Mouse (Mus musculus): ENCODE data around the gene Pdcd2l. TPM values are rescaled to one million over a fixed set of nuclear protein-coding genes. Genes with fewer than 3 reads are reported as not detected.
"Not testable (repeated sequence)": the region's sequence is repeated elsewhere in the genome, so short reads cannot be mapped to it uniquely, and the experiment has no call there.

Gene Pdcd2l
- polyA plus RNA-seq, 1 experiment from 2014 or later: 71.8 TPM

DNA sequence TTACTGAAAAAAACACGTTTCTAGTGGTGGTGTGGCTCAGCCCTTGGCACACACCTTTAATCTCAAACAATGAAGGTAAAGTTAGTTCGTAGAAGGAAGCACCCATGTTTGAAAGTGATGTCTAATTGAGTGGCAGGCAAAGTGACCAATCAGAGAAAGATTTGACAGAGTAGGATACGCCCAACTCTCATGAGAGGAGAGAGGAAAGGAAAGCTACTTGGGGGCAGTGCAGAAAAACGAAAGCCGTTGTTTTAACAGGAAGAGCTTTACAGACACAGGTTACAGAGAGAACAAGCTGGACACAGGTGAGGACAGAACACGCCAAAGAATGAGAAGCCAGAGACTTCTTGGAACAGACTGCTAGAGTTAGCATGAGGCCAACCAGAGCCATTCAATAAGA is 9.9 kb upstream of the Pdcd2l start:
- ATAC-seq (ENCODE audit: low FRiP score, low read depth): no peak

DNA sequence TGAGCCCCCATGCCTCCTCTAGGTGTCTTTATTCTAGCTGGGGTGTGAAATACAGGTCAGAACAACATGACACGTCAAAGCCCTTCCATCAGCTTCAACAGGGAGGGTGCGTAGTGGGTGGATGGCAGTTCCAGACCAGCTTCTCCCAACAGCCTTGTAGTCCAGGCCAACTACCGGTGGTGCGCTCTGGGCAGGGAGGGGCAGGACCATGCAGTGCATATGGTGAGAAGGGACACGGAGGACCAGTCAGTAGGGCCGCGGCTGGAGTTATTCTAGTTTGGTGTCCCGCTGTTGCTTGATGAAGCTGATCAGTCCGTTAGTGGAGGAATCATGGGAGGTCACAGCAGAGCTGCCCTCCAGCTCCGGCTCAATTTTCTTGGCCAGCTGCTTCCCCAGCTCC is 5.7 kb upstream of the Pdcd2l start:
- not testable (repeated sequence) for H3K4me2 ChIP-seq; H3K27ac ChIP-seq (replicated peaks); H3K9ac ChIP-seq; H3K9me3 ChIP-seq; H3K4me3 ChIP-seq; ATAC-seq (ENCODE audit: low FRiP score, low read depth); H3K27me3 ChIP-seq; H3K4me1 ChIP-seq (replicated peaks)
- peaks cover 68% of the 10 kb centered on the region for H3K36me3 ChIP-seq
- WGBS: 90% methylated on average over 10 of the region's 10 CpGs

More for the DNA sequence above, 9.9 kb upstream of the Pdcd2l start:
- H3K27ac ChIP-seq (replicated peaks): no peak overlapping the region
- no peak overlapping the region for H3K4me3 ChIP-seq
- peaks cover 98% of the 10 kb centered on the region for H3K36me3 ChIP-seq
- no peaks in the 10 kb centered on the region for H3K4me1 ChIP-seq (replicated peaks)
- whole genome bisulfite sequencing: 96% methylated on average over 6 of the region's 6 CpGs
- H3K9me3 ChIP-seq: no peaks in the 10 kb centered on the region
- H3K4me2 ChIP-seq: no peak overlapping the region
- H3K9ac ChIP-seq: no peak overlapping the region
- H3K27me3 ChIP-seq: no peaks in the 10 kb centered on the region

DNA sequence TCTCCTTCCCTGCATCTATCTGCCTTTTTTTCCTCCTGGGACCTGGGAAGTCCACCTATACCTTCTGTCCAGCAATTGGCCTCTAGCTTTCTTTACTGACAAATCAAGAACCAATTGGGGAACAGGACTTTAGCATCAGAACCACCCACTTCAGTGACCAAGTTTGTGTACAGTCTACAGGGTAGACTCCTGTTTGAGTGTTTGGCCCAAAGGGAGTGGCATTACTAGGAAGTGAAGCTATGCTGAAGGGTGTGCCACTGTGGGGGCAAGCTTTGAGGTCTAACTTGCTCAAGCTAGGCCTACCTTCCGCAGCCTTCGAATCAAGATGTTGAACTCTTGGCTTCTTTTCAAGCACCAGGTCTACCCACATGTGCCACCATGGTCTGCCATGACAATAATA is 4.4 kb upstream of the Pdcd2l start:
- Histone ChIP-seq H3K27ac (replicated peaks) (no peak overlapping the region), H3K4me1 (replicated peaks) (peaks cover 2% of the 10 kb centered on the region), H3K4me3 (no peak overlapping the region), H3K9ac (no peak overlapping the region), H3K4me2 (no peak overlapping the region), H3K9me3 (no peaks in the 10 kb centered on the region), H3K36me3 (peaks cover 55% of the 10 kb centered on the region), H3K27me3 (no peaks in the 10 kb centered on the region)
- 100% methylated on average over 2 of the region's 2 CpGs for WGBS
- no peak for ATAC-seq (ENCODE audit: low FRiP score, low read depth)

DNA sequence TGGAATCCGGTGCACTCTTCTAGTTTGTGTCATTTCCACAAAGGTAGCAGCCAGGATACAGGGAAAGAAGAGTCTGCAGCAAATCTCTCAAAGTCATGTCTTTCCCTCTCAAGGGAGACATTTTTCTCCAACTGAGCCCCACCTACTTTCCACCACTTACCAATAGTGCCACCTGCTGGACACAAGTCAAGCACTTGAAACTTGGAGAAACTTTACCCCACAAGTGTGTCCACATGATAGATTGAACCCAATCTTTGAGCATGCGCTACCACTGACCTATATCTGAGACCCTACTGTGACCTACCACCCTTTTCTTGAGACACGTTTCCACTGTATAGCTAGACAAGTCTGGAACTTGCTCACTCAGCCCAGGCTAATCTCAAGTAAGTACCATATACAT is 1.9 kb upstream of the Pdcd2l start:
- ATAC-seq (ENCODE audit: low FRiP score, low read depth): no peak
- no peaks in the 10 kb centered on the region for H3K9me3 ChIP-seq
- no peaks in the 10 kb centered on the region for H3K27me3 ChIP-seq
- H3K36me3 ChIP-seq: peaks cover 30% of the 10 kb centered on the region
- H3K9ac ChIP-seq: no peak overlapping the region
- H3K4me1 ChIP-seq (replicated peaks): peaks cover 11% of the 10 kb centered on the region
- no peak overlapping the region for H3K4me2 ChIP-seq
- no peak overlapping the region for H3K4me3 ChIP-seq
- WGBS: 55% methylated on average over 3 of the region's 3 CpGs
- no peak overlapping the region for H3K27ac ChIP-seq (replicated peaks)

DNA sequence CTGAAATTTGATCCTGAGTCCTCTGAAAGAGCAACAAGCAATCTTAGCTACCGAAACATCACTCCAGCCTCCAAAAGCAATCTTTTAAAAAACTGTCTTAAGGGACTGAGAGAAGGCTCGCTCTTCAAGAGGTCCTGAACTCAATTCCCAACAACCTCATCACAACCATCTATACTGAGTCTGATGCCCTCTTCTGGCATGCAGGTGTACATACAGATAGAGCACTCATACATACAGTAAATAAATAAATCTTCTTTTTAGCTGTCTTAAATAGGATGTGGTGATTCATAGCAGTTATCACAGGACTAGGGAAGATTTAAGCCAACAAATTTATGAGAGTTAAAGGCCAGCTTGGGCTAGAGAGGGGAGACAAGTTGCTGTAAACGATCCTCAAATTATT is 829 bp downstream of the Pdcd2l start:
- peak overlapping the region; percentile 100 for H3K4me3 ChIP-seq
- peaks cover 11% of the 10 kb centered on the region for H3K4me1 ChIP-seq (replicated peaks)
- peak overlapping the region; percentile 82; the same call in 1 of the 2 replicates for H3K27ac ChIP-seq (replicated peaks)
- no peaks in the 10 kb centered on the region for H3K9me3 ChIP-seq
- peak overlapping the region; percentile 96 for H3K9ac ChIP-seq
- no peaks in the 10 kb centered on the region for H3K27me3 ChIP-seq
- ATAC-seq (ENCODE audit: low FRiP score, low read depth): no peak; the same call in 1 of the 2 replicates
- peak overlapping the region; percentile 87 for H3K4me2 ChIP-seq
- WGBS: 56% methylated on average over 3 of the region's 3 CpGs
- peaks cover 15% of the 10 kb centered on the region for H3K36me3 ChIP-seq

DNA sequence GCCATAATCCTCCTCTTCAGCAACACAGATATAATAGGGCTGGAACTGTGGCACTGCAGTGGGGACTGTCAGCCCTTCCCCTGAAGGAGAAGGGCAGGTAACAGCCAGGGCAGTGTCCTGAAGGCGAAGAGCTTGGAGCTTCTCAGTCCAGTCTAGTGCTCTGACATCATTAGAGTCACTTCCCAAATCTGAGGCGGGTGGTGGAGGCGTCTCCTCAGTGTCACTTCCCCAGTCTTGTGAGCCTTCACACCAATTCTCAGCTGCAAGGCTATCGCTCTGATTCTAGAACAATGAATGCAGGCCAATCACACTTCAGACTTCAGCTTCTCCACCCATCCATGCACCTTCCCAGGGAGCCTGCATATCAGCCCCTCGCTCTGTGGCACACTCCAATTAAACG is 3.6 kb downstream of the Pdcd2l start:
- 93% methylated on average over 6 of the region's 6 CpGs for WGBS
- no peak overlapping the region for H3K4me3 ChIP-seq
- no peak for ATAC-seq (ENCODE audit: low FRiP score, low read depth)
- H3K27me3 ChIP-seq: no peaks in the 10 kb centered on the region
- H3K9me3 ChIP-seq: no peaks in the 10 kb centered on the region
- no peak overlapping the region for H3K9ac ChIP-seq
- H3K36me3 ChIP-seq: peaks cover 33% of the 10 kb centered on the region
- no peak overlapping the region for H3K27ac ChIP-seq (replicated peaks)
- no peak overlapping the region for H3K4me2 ChIP-seq
- H3K4me1 ChIP-seq (replicated peaks): peaks cover 11% of the 10 kb centered on the region

DNA sequence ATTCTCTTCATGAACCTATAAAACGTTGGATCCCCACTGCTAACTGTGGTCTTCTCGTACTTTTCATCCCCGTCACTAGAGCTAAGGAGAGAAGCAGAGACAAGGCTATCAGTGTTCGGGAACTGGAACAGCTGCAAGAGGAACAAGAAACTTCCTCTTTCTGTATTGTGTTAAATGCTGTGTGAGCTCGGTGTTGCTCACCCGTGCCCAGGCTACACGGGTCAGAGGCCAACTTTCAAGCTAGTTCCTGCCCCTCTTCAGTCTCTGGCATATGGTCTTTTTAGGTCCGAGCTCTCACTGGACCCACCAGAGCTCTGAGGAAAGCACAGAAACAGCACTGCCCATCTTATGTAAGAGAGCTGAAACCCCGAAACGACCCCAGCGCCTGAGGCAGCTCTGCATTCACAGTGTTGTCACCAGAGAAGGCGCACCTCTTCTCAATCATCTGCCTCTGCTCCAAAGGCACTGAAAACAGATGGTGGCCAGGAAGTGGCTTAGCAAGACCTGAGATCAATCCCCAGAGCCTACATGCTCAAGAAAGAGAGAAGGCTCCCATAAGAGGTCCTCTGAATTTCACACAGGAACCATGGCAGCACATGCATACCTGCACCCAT is 7.0 kb downstream of the Pdcd2l start:
- H3K9me3 ChIP-seq: no peaks in the 10 kb centered on the region
- no peak overlapping the region for H3K27ac ChIP-seq (replicated peaks)
- no peak overlapping the region for H3K9ac ChIP-seq
- H3K27me3 ChIP-seq: no peaks in the 10 kb centered on the region
- no peak overlapping the region for H3K4me2 ChIP-seq
- peaks cover 63% of the 10 kb centered on the region for H3K36me3 ChIP-seq
- no peak for ATAC-seq (ENCODE audit: low FRiP score, low read depth)
- H3K4me3 ChIP-seq: no peak overlapping the region
- 94% methylated on average over 12 of the region's 12 CpGs for WGBS
- H3K4me1 ChIP-seq (replicated peaks): no peaks in the 10 kb centered on the region

DNA sequence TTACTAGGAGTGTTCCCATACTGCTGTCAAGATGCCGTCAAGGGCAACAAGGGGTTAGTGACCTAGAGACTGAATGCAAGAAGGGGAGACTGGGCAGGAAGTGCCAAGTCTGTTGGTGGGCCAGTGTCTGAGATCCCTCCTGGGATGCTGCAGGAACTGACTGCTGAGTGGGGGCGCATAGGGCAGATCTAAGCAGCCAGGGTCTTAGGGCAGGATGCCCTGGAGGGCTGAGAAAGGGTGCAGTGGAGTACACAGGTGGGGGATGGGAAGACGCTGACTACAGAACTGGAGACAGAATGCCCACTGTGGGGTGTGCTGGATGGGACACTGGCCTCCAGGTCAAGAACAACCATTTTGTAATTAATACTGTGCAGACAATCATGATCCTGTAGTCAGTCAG is 12.7 kb downstream of the Pdcd2l start:
- Histone ChIP-seq H3K9ac (no peak overlapping the region), H3K4me2 (no peak overlapping the region), H3K36me3 (peaks cover 54% of the 10 kb centered on the region), H3K27me3 (no peaks in the 10 kb centered on the region), H3K4me1 (replicated peaks) (no peaks in the 10 kb centered on the region), H3K27ac (replicated peaks) (no peak overlapping the region), H3K9me3 (no peaks in the 10 kb centered on the region), H3K4me3 (no peak overlapping the region)
- 76% methylated on average over 3 of the region's 3 CpGs for WGBS
- no peak for ATAC-seq (ENCODE audit: low FRiP score, low read depth)

DNA sequence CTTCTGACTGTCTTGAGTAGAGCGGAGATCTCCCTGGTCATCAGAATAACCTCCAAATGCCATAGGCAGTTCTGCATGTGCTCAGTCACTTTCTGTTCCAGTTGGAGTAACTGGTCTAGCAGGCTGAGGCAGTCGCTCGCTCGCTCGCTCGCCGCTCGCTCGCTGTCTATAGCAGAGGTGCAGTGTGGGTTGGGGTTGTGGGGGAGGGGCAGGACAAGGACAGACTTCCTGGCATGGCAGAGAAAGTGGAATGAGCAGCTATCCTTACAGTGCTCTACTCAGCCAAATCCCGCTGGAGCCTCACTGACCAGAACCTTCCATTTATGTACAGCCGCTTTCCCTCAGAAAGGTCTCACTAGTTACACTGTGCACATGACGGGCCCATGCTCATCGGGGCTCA is 13.1 kb downstream of the Pdcd2l start:
- no peak for ATAC-seq (ENCODE audit: low FRiP score, low read depth)
- H3K27me3 ChIP-seq: no peaks in the 10 kb centered on the region
- no peak overlapping the region for H3K4me3 ChIP-seq
- no peak overlapping the region for H3K9ac ChIP-seq
- H3K4me1 ChIP-seq (replicated peaks): no peaks in the 10 kb centered on the region
- H3K9me3 ChIP-seq: no peaks in the 10 kb centered on the region
- H3K36me3 ChIP-seq: peaks cover 49% of the 10 kb centered on the region
- 91% methylated on average over 13 of the region's 13 CpGs for WGBS
- no peak overlapping the region for H3K4me2 ChIP-seq
- no peak overlapping the region for H3K27ac ChIP-seq (replicated peaks)

DNA sequence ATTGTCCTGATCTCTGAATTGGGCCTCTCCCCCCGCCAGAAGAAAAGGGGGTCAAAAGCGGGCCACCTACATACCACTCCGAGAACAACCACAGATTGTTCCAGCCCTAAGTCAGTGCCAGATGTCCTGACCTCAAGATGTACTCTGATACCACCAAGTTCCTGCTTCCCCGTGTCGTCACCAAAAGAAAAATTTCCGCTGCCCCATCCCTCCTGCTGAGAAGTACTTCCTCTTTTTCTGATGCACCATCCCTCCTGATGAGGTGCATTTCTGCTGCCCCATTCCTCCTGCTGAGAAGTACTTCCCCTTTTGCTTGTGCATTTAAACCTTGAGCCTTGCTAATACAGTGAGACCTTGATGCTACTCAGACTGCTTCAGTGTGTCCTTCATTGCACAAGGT is 20.2 kb downstream of the Pdcd2l start:
- H3K4me2 ChIP-seq; H3K36me3 ChIP-seq; H3K4me1 ChIP-seq (replicated peaks); H3K27me3 ChIP-seq; H3K27ac ChIP-seq (replicated peaks); H3K4me3 ChIP-seq; ATAC-seq (ENCODE audit: low FRiP score, low read depth); H3K9me3 ChIP-seq; H3K9ac ChIP-seq: not testable (repeated sequence)
- 72% methylated on average over 6 of the region's 6 CpGs for WGBS

DNA sequence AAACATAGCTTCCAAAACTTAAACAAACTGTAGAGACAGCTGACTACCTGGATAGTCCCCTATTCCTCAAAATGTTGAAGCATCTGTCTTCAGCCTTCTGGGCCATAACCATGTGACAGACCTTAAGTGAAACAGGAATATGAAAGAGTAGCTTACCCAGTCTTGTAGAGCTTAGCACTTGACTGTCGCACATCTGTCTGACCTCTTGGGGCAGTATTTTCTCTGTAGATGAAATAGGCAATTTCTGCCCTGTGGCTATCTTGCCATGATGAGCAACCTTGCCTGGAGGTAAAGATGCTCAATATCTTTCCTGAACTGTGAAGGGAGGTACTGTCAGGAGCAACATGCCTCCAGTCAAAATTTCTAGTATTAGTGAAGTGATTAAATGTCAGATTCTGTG is 24.2 kb downstream of the Pdcd2l start:
- Histone ChIP-seq H3K4me3 (no peak overlapping the region), H3K9me3 (no peaks in the 10 kb centered on the region), H3K27ac (replicated peaks) (no peak overlapping the region), H3K36me3 (no peaks in the 10 kb centered on the region), H3K27me3 (no peaks in the 10 kb centered on the region), H3K9ac (no peak overlapping the region), H3K4me1 (replicated peaks) (peaks cover 5% of the 10 kb centered on the region), H3K4me2 (no peak overlapping the region)
- WGBS: 73% methylated on average over 1 of the region's 1 CpGs
- no peak for ATAC-seq (ENCODE audit: low FRiP score, low read depth)

DNA sequence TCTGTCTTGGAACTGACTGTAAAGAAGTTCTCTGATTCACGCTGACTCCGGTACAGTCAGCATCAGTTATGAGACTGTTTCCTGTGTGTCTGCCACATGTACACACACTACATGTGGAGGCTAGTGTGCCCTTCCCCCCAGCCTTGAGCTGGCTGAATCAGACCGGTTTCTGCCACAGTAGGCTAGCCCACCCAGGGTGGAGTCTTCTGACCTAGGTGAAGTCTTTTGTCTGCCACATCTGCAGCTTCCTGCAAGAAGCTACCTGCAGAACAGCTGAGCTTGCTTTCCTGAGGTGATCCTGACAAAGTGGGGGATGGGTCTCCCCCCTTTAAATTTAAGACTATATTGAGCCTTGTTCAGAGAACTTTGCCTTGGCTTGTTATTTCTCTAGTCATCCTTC is 27.0 kb downstream of the Pdcd2l start, which contains the start of gene Uba2:
Gene Uba2, minus strand, starts transcription at position 146 of the 400 bp plus-strand sequence.
- peak within 1 kb of the TSS; percentile 81 for H3K4me2 ChIP-seq
- 83% methylated on average over 3 of the region's 3 CpGs for WGBS
- ATAC-seq (ENCODE audit: low FRiP score, low read depth): no peak

More for the DNA sequence above, 27.0 kb downstream of the Pdcd2l start, which contains the start of gene Uba2:
- peaks cover 12% of the 10 kb centered on the region for H3K4me1 ChIP-seq (replicated peaks)
- no peaks in the 10 kb centered on the region for H3K9me3 ChIP-seq
- peak within 1 kb of the TSS; percentile 90 for H3K27ac ChIP-seq (replicated peaks)
- H3K4me3 ChIP-seq: peak within 1 kb of the TSS; percentile 87
- H3K9ac ChIP-seq: peak within 1 kb of the TSS; percentile 89
- H3K27me3 ChIP-seq: no peaks in the 10 kb centered on the region
- peaks cover 8% of the 10 kb centered on the region; the same call in 1 of the 2 replicates for H3K36me3 ChIP-seq
